Mouse (Mus musculus): ENCODE measurements around the gene Ntrk3. TPM values are rescaled to one million over a fixed set of nuclear protein-coding genes. Genes with fewer than 3 reads are reported as not detected.

Ntrk3 gene
- polyA plus RNA-seq (2015; fragmentation: Nextera tagmentation; extraction: Ambion mirVana), result 0.09 and 0.12 TPM in 2 replicates

GRCm38 (mm10) chr7:78737614-78738210, at the start of gene Ntrk3:
Ntrk3 (minus strand) TSS chr7:78738012.
- ATAC-seq (ENCODE audit: insufficient read depth), result no peak
- H3K27ac ChIP-seq (replicated peaks), result no peak within 1 kb of the TSS
- H3K27me3 ChIP-seq, result no peaks in the 10 kb centered on the region
- H3K4me1 ChIP-seq (replicated peaks), result no peaks in the 10 kb centered on the region
- no peaks in the 10 kb centered on the region for H3K36me3 ChIP-seq (replicated peaks)
- H3K9me3 ChIP-seq (replicated peaks), result no peaks in the 10 kb centered on the region
- no peak within 1 kb of the TSS for H3K4me2 ChIP-seq
- no peak within 1 kb of the TSS for H3K4me3 ChIP-seq (replicated peaks)
- 64% methylated on average over 5 of the region's 5 CpGs for WGBS (ENCODE audit: insufficient replicate concordance)
- H3K9ac ChIP-seq, result no peak within 1 kb of the TSS

GRCm38 (mm10) chr7:78785906-78786305, 48.1 kb upstream of the Ntrk3 start:
- Histone ChIP-seq H3K4me2 (no peak overlapping the region), H3K36me3 (replicated peaks) (peaks cover 44% of the 10 kb centered on the region), H3K27me3 (no peaks in the 10 kb centered on the region), H3K4me3 (replicated peaks) (no peak overlapping the region), H3K9ac (no peak overlapping the region), H3K27ac (replicated peaks) (no peak overlapping the region), H3K9me3 (replicated peaks) (no peaks in the 10 kb centered on the region), H3K4me1 (replicated peaks) (peaks cover 36% of the 10 kb centered on the region)
- no peak for ATAC-seq (ENCODE audit: insufficient read depth)
- WGBS (ENCODE audit: insufficient replicate concordance), result 64% methylated on average over 5 of the region's 5 CpGs

GRCm38 (mm10) chr7:78782639-78783581, 45.1 kb upstream of the Ntrk3 start, which contains the start of the genes Mrps11 and Mrpl46:
Mrps11 (plus strand) TSS chr7:78783119.
Mrpl46 (minus strand) TSS chr7:78783531.
- Histone ChIP-seq H3K9me3 (replicated peaks) (no peaks in the 10 kb centered on the region), H3K9ac (peak within 1 kb of the TSS; percentile 81), H3K4me2 (peak within 1 kb of the TSS; percentile 78), H3K4me3 (replicated peaks) (peak within 1 kb of the TSS; percentile 90), H3K27ac (replicated peaks) (peak within 1 kb of the TSS; percentile 69), H3K36me3 (replicated peaks) (peaks cover 47% of the 10 kb centered on the region), H3K27me3 (no peaks in the 10 kb centered on the region), H3K4me1 (replicated peaks) (peaks cover 36% of the 10 kb centered on the region)
- under 1% methylated on average over 44 of the region's 44 CpGs for WGBS (ENCODE audit: insufficient replicate concordance)
- peak; percentile 98 for ATAC-seq (ENCODE audit: insufficient read depth)

- no peak overlapping the region for H3K4me2 ChIP-seq
- H3K4me1 ChIP-seq (replicated peaks), result peaks cover 16% of the 10 kb centered on the region
- no peak overlapping the region for H3K27ac ChIP-seq (replicated peaks)
- 83% methylated on average over 5 of the region's 5 CpGs for WGBS (ENCODE audit: insufficient replicate concordance)
- no peak for ATAC-seq (ENCODE audit: insufficient read depth)
- no peak overlapping the region for H3K9ac ChIP-seq
- no peaks in the 10 kb centered on the region for H3K27me3 ChIP-seq
- H3K4me3 ChIP-seq (replicated peaks), result no peak overlapping the region
- H3K36me3 ChIP-seq (replicated peaks), result peaks cover 63% of the 10 kb centered on the region
- no peaks in the 10 kb centered on the region for H3K9me3 ChIP-seq (replicated peaks)
These were observed 40.9 kb upstream of the Ntrk3 start for GRCm38 (mm10) chr7:78778741-78779140.

GRCm38 (mm10) chr7:78770936-78771335, 33.1 kb upstream of the Ntrk3 start:
- no peak overlapping the region for H3K4me2 ChIP-seq
- H3K36me3 ChIP-seq (replicated peaks), result peaks cover 25% of the 10 kb centered on the region
- H3K4me1 ChIP-seq (replicated peaks), result no peaks in the 10 kb centered on the region
- no peak overlapping the region for H3K9ac ChIP-seq
- 68% methylated on average over 5 of the region's 5 CpGs for WGBS (ENCODE audit: insufficient replicate concordance)
- H3K27me3 ChIP-seq, result no peaks in the 10 kb centered on the region
- H3K4me3 ChIP-seq (replicated peaks), result no peak overlapping the region
- no peaks in the 10 kb centered on the region for H3K9me3 ChIP-seq (replicated peaks)
- ATAC-seq (ENCODE audit: insufficient read depth), result no peak
- H3K27ac ChIP-seq (replicated peaks), result no peak overlapping the region

GRCm38 (mm10) chr7:78769075-78769652, 31.4 kb upstream of the Ntrk3 start:
- Histone ChIP-seq H3K36me3 (replicated peaks) (peaks cover 8% of the 10 kb centered on the region), H3K4me1 (replicated peaks) (no peaks in the 10 kb centered on the region), H3K4me2 (no peak overlapping the region), H3K4me3 (replicated peaks) (no peak overlapping the region), H3K9me3 (replicated peaks) (no peaks in the 10 kb centered on the region), H3K27me3 (no peaks in the 10 kb centered on the region), H3K9ac (no peak overlapping the region), H3K27ac (replicated peaks) (no peak overlapping the region)
- no peak for ATAC-seq (ENCODE audit: insufficient read depth)
- WGBS (ENCODE audit: insufficient replicate concordance), result 46% methylated on average over 7 of the region's 7 CpGs

- no peak overlapping the region for H3K4me2 ChIP-seq
- no peak overlapping the region for H3K9ac ChIP-seq
- no peaks in the 10 kb centered on the region for H3K4me1 ChIP-seq (replicated peaks)
- ATAC-seq (ENCODE audit: insufficient read depth), result no peak
- no peaks in the 10 kb centered on the region for H3K27me3 ChIP-seq
- no peak overlapping the region for H3K4me3 ChIP-seq (replicated peaks)
- WGBS (ENCODE audit: insufficient replicate concordance), result 74% methylated on average over 12 of the region's 12 CpGs
- no peaks in the 10 kb centered on the region for H3K9me3 ChIP-seq (replicated peaks)
- H3K27ac ChIP-seq (replicated peaks), result no peak overlapping the region
- H3K36me3 ChIP-seq (replicated peaks), result peaks cover 1% of the 10 kb centered on the region; the same call in 1 of the 2 replicates
These were observed 30.2 kb upstream of the Ntrk3 start for GRCm38 (mm10) chr7:78767929-78768531.

- Histone ChIP-seq H3K27ac (replicated peaks) (no peak overlapping the region), H3K9me3 (replicated peaks) (no peaks in the 10 kb centered on the region), H3K36me3 (replicated peaks) (no peaks in the 10 kb centered on the region), H3K9ac (no peak overlapping the region), H3K27me3 (no peaks in the 10 kb centered on the region), H3K4me3 (replicated peaks) (no peak overlapping the region), H3K4me1 (replicated peaks) (no peaks in the 10 kb centered on the region), H3K4me2 (no peak overlapping the region)
- no peak for ATAC-seq (ENCODE audit: insufficient read depth)
- WGBS (ENCODE audit: insufficient replicate concordance), result 19% methylated on average over 18 of the region's 18 CpGs
These were observed 28.3 kb upstream of the Ntrk3 start for GRCm38 (mm10) chr7:78766019-78766683.

- ATAC-seq (ENCODE audit: insufficient read depth), result no peak
- H3K4me3 ChIP-seq (replicated peaks), result no peak overlapping the region
- H3K4me1 ChIP-seq (replicated peaks), result no peaks in the 10 kb centered on the region
- H3K9me3 ChIP-seq (replicated peaks), result no peaks in the 10 kb centered on the region
- 70% methylated on average over 5 of the region's 5 CpGs for WGBS (ENCODE audit: insufficient replicate concordance)
- H3K27me3 ChIP-seq, result no peaks in the 10 kb centered on the region
- H3K27ac ChIP-seq (replicated peaks), result no peak overlapping the region
- no peak overlapping the region for H3K9ac ChIP-seq
- no peaks in the 10 kb centered on the region for H3K36me3 ChIP-seq (replicated peaks)
- H3K4me2 ChIP-seq, result no peak overlapping the region
These were observed 27.4 kb upstream of the Ntrk3 start for GRCm38 (mm10) chr7:78765215-78765631.

- no peak overlapping the region for H3K9ac ChIP-seq
- H3K4me2 ChIP-seq, result no peak overlapping the region
- WGBS (ENCODE audit: insufficient replicate concordance), result 74% methylated on average over 3 of the region's 3 CpGs
- H3K9me3 ChIP-seq (replicated peaks), result no peaks in the 10 kb centered on the region
- H3K27ac ChIP-seq (replicated peaks), result no peak overlapping the region
- no peaks in the 10 kb centered on the region for H3K4me1 ChIP-seq (replicated peaks)
- no peaks in the 10 kb centered on the region for H3K27me3 ChIP-seq
- no peaks in the 10 kb centered on the region for H3K36me3 ChIP-seq (replicated peaks)
- no peak for ATAC-seq (ENCODE audit: insufficient read depth)
- no peak overlapping the region for H3K4me3 ChIP-seq (replicated peaks)
These were observed 26.0 kb upstream of the Ntrk3 start for GRCm38 (mm10) chr7:78763801-78764200.

All from liver, embryonic 15.5 days (tissue).